Mouse (Mus musculus): ENCODE data around the gene Arrdc2. TPM values are rescaled to one million over a fixed set of nuclear protein-coding genes. Genes with fewer than 3 reads are reported as not detected.
A peak's percentile ranks its signal among the peaks of the same experiment; 100 is the strongest.

Gene Arrdc2
- polyA plus RNA-seq, 1 experiment from 2014 or later, result 5.2 TPM

DNA sequence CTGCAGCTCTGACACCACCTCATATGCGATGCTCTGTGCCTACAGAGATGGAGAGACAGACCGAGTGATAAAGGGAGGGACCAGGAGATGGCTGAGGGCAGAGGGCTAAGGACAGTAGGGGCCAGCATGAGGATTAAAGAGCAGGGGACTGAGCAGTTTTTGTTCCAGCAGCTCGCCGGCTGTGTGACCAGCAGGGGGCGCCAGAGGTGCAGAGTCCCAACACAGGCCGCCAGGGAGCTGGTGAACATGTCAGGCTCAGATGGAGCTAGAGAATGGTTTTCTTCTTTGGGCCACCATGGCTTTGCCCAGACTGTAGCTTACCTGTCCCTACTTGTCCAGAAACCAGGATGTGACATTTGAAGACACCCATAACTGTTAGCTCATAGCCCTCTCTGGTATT lies 5.0 kb upstream of the Arrdc2 start:
- H3K36me3 ChIP-seq, result peaks cover 4% of the 10 kb centered on the region
- H3K9me3 ChIP-seq (replicated peaks), result no peaks in the 10 kb centered on the region
- H3K27ac ChIP-seq (replicated peaks), result peak overlapping the region; percentile 3
- H3K27me3 ChIP-seq (ENCODE audit: low read depth, poor library complexity, severe bottlenecking), result peaks cover 30% of the 10 kb centered on the region
- no peak overlapping the region for H3K4me3 ChIP-seq
- under 1% methylated on average over 6 of the region's 6 CpGs for WGBS
- peak; percentile 93 for DNase-seq (ENCODE audit: low spot score)
- H3K4me1 ChIP-seq, result peaks cover 33% of the 10 kb centered on the region

DNA sequence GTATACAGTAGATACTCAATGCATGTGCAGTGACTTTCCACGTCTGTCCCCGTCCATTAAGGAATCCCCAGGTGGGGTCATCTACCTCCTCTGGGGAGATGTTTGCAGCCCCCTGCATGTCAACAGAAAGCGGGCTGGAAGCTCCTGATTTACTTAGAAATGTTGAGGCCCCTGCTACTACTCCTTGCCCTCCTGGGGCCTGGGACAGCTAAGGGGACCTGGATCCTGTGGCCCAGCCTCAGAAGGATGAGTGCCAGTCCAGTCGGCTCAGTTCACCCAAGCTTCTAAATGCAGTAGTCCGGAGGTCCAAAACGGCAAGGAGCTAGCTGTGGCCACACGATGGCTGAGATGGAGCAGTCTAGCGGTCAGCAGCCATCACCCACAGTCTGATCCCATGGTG lies 4.4 kb upstream of the Arrdc2 start:
- DNase-seq (ENCODE audit: low spot score), result no peak
- Histone ChIP-seq H3K9me3 (replicated peaks) (no peaks in the 10 kb centered on the region), H3K27me3 (ENCODE audit: low read depth, poor library complexity, severe bottlenecking) (peaks cover 30% of the 10 kb centered on the region), H3K4me3 (no peak overlapping the region), H3K4me1 (peaks cover 35% of the 10 kb centered on the region), H3K27ac (replicated peaks) (peak overlapping the region; percentile 3), H3K36me3 (peaks cover 4% of the 10 kb centered on the region)
- 86% methylated on average over 8 of the region's 8 CpGs for WGBS

DNA sequence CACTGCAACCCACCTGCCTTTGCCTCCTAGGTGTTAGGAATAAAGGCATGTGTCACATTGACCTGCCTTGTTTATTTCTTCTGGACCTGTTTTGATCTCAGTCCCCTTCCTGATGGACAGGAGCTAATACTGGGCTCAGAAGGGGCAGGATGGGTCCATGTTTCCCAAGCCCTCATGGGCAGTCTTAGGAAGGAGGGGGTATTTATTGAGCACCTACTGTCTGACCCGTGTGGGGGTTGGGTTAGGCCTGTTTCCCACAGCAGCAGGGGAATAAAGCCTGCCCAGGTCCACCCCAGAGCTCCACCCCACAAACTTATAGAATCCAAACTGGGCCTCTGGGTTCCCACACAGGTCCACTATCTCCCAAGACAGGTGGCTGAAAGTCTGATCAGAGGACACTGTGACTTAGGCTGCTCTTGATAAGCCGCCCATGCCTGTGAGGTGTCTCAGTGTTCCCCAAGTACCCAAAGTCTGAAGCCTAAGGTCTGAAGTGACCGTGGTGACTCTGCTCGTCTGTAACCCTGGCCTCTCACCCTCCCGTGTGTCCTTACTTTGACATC lies 3.8 kb upstream of the Arrdc2 start:
- Histone ChIP-seq H3K27ac (replicated peaks) (peak overlapping the region; percentile 3; the same call in 1 of the 2 replicates), H3K9me3 (replicated peaks) (no peaks in the 10 kb centered on the region), H3K4me1 (peaks cover 37% of the 10 kb centered on the region), H3K27me3 (ENCODE audit: low read depth, poor library complexity, severe bottlenecking) (peaks cover 24% of the 10 kb centered on the region), H3K4me3 (no peak overlapping the region), H3K36me3 (no peaks in the 10 kb centered on the region; the same call in none of the 2 replicates)
- no peak for DNase-seq (ENCODE audit: low spot score)
- WGBS, result 81% methylated on average over 5 of the region's 5 CpGs

DNA sequence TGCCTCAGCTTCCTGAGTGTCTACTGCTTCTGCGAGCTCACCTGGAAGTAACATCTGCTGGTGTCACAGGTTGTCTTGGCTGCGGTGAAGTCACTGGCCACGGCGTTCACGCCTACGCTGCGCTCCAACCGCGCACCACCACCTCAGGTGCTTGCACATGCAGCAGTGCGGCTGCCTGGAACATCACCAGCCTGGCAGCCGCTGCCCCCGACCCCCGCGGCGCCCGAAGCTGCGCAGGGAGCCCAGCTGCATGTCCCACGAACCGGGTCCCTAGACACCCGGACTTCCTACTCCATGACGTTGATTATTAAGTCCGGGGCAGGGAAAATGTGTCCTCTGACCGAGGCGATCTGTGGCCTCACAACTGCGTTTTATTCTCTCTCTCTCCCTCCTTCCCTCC lies 3.0 kb upstream of the Arrdc2 start:
- no peaks in the 10 kb centered on the region for H3K9me3 ChIP-seq (replicated peaks)
- DNase-seq (ENCODE audit: low spot score), result no peak
- H3K4me3 ChIP-seq, result no peak overlapping the region
- peaks cover 17% of the 10 kb centered on the region for H3K27me3 ChIP-seq (ENCODE audit: low read depth, poor library complexity, severe bottlenecking)
- WGBS, result 70% methylated on average over 25 of the region's 25 CpGs
- H3K36me3 ChIP-seq, result no peaks in the 10 kb centered on the region
- peak overlapping the region; percentile 53; the same call in 1 of the 2 replicates for H3K27ac ChIP-seq (replicated peaks)
- H3K4me1 ChIP-seq, result peaks cover 38% of the 10 kb centered on the region

DNA sequence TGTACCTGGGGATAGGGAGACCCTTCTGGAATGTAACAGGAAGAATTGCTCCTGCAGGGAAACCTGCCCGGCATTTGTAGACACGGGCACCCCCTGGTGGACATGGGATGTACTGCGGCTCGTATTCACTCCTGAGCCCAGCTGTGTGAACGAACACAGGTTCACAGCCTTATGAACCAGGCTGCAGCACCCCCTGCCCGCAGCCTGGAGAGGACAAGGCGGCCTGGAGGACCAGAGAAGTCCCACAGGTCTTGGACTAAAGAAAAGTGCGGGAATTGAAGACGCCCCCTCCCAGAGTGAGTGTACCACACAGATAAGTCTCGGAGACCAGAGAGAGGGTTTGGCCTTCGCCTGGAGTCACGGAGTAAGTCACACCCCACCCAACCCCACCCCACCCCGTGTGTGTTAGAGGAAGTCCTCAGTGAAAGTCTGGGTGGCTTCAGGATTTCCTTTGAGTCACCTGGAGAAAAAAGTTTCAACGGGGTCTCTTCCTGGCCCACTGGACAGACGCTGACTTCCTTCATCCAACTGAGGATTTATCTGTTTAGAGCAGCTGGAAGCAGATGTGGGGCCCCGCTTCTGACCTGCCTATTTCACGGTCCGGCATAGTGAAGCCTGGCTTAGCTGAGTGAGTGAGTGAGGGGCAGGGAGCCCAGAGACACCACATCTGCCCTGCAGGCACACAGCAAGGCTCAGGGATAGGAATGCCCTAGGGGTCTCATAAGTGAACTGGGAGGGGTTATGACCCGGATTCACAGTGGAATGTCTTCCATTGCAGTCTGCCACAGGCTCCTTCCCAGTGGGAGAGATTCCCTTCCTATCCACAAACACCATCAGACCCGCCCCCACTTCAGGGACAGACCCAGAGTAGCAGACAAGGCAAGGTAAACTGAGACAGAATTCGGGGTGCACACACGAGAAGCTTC lies 1.9 kb upstream of the Arrdc2 start:
- Histone ChIP-seq H3K27ac (replicated peaks) (peak overlapping the region; percentile 24; the same call in 1 of the 2 replicates), H3K4me1 (peaks cover 37% of the 10 kb centered on the region), H3K4me3 (peak overlapping the region; percentile 27; the same call in 1 of the 2 replicates), H3K36me3 (peaks cover 8% of the 10 kb centered on the region), H3K27me3 (ENCODE audit: low read depth, poor library complexity, severe bottlenecking) (peaks cover 10% of the 10 kb centered on the region; the same call in 1 of the 2 replicates), H3K9me3 (replicated peaks) (no peaks in the 10 kb centered on the region)
- 41% methylated on average over 22 of the region's 22 CpGs for WGBS
- DNase-seq (ENCODE audit: low spot score), result peak; percentile 90

DNA sequence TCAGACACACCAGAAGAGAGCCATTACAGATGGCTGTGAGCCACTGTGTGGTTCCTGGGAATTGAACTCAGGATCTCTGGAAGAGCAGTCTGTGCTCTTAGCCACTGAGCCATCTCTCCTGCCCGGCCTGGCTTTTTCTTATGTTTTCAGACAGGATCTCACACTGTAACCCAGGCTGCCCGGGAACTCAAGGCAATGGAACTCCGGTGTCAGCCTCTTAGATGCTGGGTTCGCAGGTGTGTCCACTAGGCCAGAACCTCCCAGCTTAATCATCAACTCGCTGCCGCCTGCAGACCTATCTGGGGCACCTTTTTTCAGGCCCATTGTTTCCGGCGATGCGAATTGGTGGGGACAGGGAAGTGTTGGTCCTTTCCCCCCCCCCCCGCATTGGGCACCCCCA lies 1.1 kb upstream of the Arrdc2 start:
- peaks cover 37% of the 10 kb centered on the region for H3K4me1 ChIP-seq
- H3K36me3 ChIP-seq, result peaks cover 15% of the 10 kb centered on the region
- no peaks in the 10 kb centered on the region for H3K9me3 ChIP-seq (replicated peaks)
- H3K4me3 ChIP-seq, result peak overlapping the region; percentile 27; the same call in 1 of the 2 replicates
- H3K27ac ChIP-seq (replicated peaks), result peak overlapping the region; percentile 24; the same call in 1 of the 2 replicates
- H3K27me3 ChIP-seq (ENCODE audit: low read depth, poor library complexity, severe bottlenecking), result peaks cover 6% of the 10 kb centered on the region; the same call in 1 of the 2 replicates
- DNase-seq (ENCODE audit: low spot score), result no peak
- 59% methylated on average over 10 of the region's 10 CpGs for WGBS

DNA sequence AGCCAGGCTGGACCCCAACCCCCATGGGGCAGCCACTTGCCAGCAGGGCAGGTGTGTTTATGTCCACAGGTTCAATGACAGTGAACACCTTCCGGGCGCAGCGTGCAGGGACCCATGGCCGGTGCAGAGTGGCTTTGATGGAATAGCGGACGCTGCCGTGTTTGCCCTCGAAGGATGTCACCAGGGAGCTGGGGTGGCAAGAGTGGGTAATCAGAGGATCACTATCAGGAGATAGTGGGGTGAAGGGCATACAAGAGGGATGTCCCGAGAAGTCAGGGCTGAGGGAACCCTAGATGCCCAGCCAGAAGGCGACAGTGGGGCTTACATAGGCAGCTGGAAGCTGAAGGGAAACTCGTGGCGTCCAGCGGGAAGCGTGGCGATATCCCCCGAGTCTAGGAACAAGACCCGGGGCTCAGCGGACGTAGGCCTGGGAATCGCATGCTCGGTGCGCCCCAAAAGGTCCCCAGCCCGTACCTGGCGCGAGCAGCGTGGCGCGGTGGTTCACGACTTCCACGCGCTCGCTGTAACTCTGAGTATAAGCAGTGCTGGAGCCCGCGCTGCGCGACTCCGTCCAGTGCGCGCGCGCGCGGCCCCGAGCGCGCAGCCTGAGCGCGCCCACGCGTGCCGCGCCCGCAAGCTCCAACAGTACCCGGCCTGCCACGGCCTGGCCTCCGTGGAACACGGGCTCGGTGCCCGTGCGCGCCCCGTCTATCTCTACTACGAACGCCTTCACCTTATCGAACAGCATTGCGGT lies 689 bp downstream of the Arrdc2 start:
- Histone ChIP-seq H3K4me1 (peaks cover 35% of the 10 kb centered on the region), H3K27ac (replicated peaks) (peak overlapping the region; percentile 93), H3K27me3 (ENCODE audit: low read depth, poor library complexity, severe bottlenecking) (peaks cover 4% of the 10 kb centered on the region; the same call in 1 of the 2 replicates), H3K4me3 (peak overlapping the region; percentile 77), H3K36me3 (peaks cover 22% of the 10 kb centered on the region), H3K9me3 (replicated peaks) (no peaks in the 10 kb centered on the region)
- 4% methylated on average over 66 of the region's 66 CpGs for WGBS
- no peak for DNase-seq (ENCODE audit: low spot score)

DNA sequence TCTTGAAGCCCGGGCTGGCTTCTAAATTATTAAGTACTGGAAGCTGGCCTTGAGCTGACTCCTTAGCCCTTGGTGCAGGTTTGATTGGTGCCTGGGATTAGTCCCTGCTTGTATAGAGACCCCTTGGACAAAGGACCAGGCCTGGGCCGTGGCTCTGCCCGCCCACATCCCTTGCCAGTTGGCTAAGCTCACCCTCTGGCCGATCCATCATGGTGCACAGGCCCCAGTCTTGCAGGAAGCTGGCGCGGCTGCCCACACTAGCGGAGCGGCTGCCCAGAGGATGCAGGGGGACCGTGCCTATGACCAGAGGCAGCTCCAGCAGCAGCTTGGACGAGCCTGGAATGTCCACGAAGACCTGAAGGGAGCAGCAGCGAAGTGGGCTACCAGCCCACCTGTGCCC lies 2.9 kb downstream of the Arrdc2 start:
- no peak for DNase-seq (ENCODE audit: low spot score)
- Histone ChIP-seq H3K4me1 (peaks cover 54% of the 10 kb centered on the region), H3K27me3 (ENCODE audit: low read depth, poor library complexity, severe bottlenecking) (no peaks in the 10 kb centered on the region), H3K9me3 (replicated peaks) (no peaks in the 10 kb centered on the region), H3K4me3 (0 out of 2 replicates have a peak overlapping the region, but pooled peaks have one; percentile 14), H3K36me3 (peaks cover 22% of the 10 kb centered on the region), H3K27ac (replicated peaks) (0 out of 2 replicates have a peak overlapping the region, but pooled peaks have one; percentile 13)
- 88% methylated on average over 12 of the region's 12 CpGs for WGBS

DNA sequence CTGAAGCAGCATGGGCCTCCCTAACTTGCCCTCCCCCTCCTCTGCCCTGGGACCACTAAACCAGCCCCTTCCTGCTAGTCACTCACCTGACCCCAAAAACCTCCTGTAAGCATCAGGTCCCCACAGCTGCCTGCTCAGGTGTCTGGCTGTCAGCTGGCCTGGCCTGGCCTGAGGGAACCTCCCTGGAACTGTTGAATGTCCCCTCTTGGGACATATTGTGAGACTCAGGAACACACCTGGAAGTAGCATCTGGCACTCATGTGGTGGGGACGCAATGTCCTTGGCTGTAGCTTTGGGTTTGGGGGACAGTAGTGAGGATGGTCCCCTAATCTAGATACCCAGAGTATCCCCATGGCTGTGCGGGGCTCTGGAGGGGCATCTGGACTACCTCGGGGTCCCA lies 5.4 kb downstream of the Arrdc2 start:
- Histone ChIP-seq H3K9me3 (replicated peaks) (no peaks in the 10 kb centered on the region), H3K4me1 (peaks cover 40% of the 10 kb centered on the region), H3K27ac (replicated peaks) (no peak overlapping the region), H3K36me3 (peaks cover 22% of the 10 kb centered on the region), H3K27me3 (ENCODE audit: low read depth, poor library complexity, severe bottlenecking) (no peaks in the 10 kb centered on the region), H3K4me3 (no peak overlapping the region)
- DNase-seq (ENCODE audit: low spot score), result no peak
- WGBS, result 94% methylated on average over 3 of the region's 3 CpGs

DNA sequence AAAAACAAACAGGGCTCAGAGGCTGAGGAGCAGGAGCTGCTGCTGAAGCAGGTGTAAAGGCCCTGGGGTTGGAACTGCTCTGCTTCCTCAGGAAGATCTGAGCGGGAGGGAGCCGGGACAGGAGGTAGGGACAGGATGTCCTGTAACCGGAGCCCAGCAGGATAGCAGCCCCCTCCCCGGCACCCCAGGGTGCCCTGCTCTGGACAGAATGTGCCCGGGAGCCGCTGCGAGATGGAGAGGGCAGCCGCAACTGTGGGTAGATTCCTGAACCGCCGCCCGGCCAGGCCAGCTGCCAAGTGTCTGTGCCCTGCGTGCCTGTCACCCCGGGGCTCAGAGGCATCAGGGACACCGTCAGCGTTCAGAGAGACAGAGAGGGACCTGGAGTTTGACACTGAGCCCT lies 6.0 kb downstream of the Arrdc2 start:
- DNase-seq (ENCODE audit: low spot score), result no peak
- no peak overlapping the region for H3K4me3 ChIP-seq
- 50% methylated on average over 15 of the region's 15 CpGs for WGBS
- H3K4me1 ChIP-seq, result peaks cover 35% of the 10 kb centered on the region
- H3K27ac ChIP-seq (replicated peaks), result peak overlapping the region; percentile 63
- H3K27me3 ChIP-seq (ENCODE audit: low read depth, poor library complexity, severe bottlenecking), result no peaks in the 10 kb centered on the region
- H3K36me3 ChIP-seq, result peaks cover 22% of the 10 kb centered on the region
- H3K9me3 ChIP-seq (replicated peaks), result no peaks in the 10 kb centered on the region

DNA sequence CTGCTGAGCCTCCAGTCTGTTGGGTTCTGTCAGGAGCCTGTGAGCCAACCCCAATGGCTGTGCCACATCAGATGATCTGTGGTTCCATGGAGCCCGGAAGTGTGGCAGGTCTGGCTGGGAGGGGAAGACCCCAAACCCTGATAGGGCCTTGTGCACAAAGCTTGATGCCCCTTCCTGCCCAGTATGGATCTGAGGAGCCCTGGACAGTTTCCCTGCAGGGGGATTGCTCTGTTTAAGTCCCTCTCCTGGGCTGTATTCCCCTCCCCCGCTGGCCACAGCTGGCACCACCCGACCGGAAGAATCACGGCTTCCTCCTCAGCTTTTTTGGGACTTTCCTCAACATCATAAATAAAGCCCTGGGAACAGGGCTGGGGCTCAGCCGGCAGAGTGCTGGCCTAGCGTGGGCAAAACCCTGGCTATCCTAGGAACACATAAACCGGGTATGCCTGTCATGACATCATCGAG lies 6.5 kb downstream of the Arrdc2 start:
- H3K9me3 ChIP-seq (replicated peaks), result no peaks in the 10 kb centered on the region
- peaks cover 32% of the 10 kb centered on the region for H3K4me1 ChIP-seq
- WGBS, result 67% methylated on average over 9 of the region's 9 CpGs
- peaks cover 22% of the 10 kb centered on the region for H3K36me3 ChIP-seq
- no peak for DNase-seq (ENCODE audit: low spot score)
- no peak overlapping the region for H3K4me3 ChIP-seq
- no peaks in the 10 kb centered on the region for H3K27me3 ChIP-seq (ENCODE audit: low read depth, poor library complexity, severe bottlenecking)
- peak overlapping the region; percentile 63; the same call in 1 of the 2 replicates for H3K27ac ChIP-seq (replicated peaks)

DNA sequence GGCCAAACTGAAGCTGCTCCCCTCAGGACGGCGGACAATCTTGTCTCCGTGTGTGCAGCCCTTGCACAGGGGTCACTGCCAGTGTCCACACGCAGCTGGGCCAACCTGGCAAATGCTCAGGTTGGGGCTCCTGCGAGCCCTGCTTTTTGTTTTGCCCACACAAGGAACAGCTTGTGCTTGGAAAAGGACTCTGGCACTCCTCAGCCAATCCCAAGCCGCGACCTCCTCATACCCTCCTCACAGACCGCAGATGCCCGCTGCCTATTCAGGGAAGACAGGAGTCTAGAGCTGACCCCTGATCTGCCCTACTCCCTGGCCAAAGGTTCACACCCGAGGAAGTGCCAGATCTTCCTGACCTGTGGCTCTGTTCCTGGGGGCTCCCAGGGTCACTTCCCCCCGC lies 7.1 kb downstream of the Arrdc2 start:
- H3K36me3 ChIP-seq, result peaks cover 22% of the 10 kb centered on the region
- WGBS, result 72% methylated on average over 11 of the region's 11 CpGs
- no peaks in the 10 kb centered on the region for H3K27me3 ChIP-seq (ENCODE audit: low read depth, poor library complexity, severe bottlenecking)
- H3K4me1 ChIP-seq, result peaks cover 32% of the 10 kb centered on the region
- peak overlapping the region; percentile 4; the same call in 1 of the 2 replicates for H3K4me3 ChIP-seq
- H3K27ac ChIP-seq (replicated peaks), result peak overlapping the region; percentile 63; the same call in 1 of the 2 replicates
- no peak for DNase-seq (ENCODE audit: low spot score)
- no peaks in the 10 kb centered on the region for H3K9me3 ChIP-seq (replicated peaks)
